Mouse (Mus musculus) cerebellum, postnatal 36 days (tissue): ENCODE data around the gene Ssmem1.

ENCODE experiments used
- DNase-seq, 2 experiments: peaks; one replicate each; pipeline ENCODE4 v3.0.0; 2021 to 2022; ENCODE audit warnings: mixed read lengths in 2 of 2

Ssmem1 gene

GRCm38 (mm10) chr6:30554621-30555170 is 45.0 kb downstream of the Ssmem1 start:
- DNase-seq, result no peak

- DNase-seq, result no peak
Measured at GRCm38 (mm10) chr6:30556080-30556479, 46.4 kb downstream of the Ssmem1 start.

GRCm38 (mm10) chr6:30559726-30560125 is 50.1 kb downstream of the Ssmem1 start:
- DNase-seq, result no peak

GRCm38 (mm10) chr6:30562132-30562531 is 52.5 kb downstream of the Ssmem1 start:
- DNase-seq, result no peak

GRCm38 (mm10) chr6:30563575-30563974 is 53.9 kb downstream of the Ssmem1 start:
- DNase-seq, result no peak

GRCm38 (mm10) chr6:30564051-30564450 is 54.4 kb downstream of the Ssmem1 start:
- DNase-seq, result no peak

GRCm38 (mm10) chr6:30568069-30568468 is 58.4 kb downstream of the Ssmem1 start, which contains the start of gene Cpa4:
Gene Cpa4, plus strand, starts transcription at chr6:30568369.
- no peak for DNase-seq

- DNase-seq, result no peak
Measured at GRCm38 (mm10) chr6:30569331-30569730, 59.7 kb downstream of the Ssmem1 start.
